Mouse (Mus musculus) hindbrain, embryonic 13.5 days (tissue): ENCODE measurements around the gene Adad1. TPM values are rescaled to one million over a fixed set of nuclear protein-coding genes. Genes with fewer than 3 reads are reported as not detected.

Experiments used
- polyA plus RNA-seq: library from polyadenylated mRNA; unstranded; fragments of >200 nt; fragmentation: Nextera tagmentation; extraction: Ambion mirVana; gene quantifications from 2 replicates; pipeline ENCODE4 v1.2.1, GENCODE M21; 2015

Adad1 gene
- polyA plus RNA-seq, 1 experiment from 2014 or later = 0.05 TPM

Other genes starting within 250 kb of the Adad1 start
- 62.9 and 66.7 TPM in 2 replicates for gene 4932438A13Rik, start 200.4 kb upstream of the Adad1 start, polyA plus RNA-seq
- gene Il2, start 62.4 kb downstream of the Adad1 start, polyA plus RNA-seq = 0.48 and 0.51 TPM in 2 replicates
- gene Il21, start 169.1 kb downstream of the Adad1 start, polyA plus RNA-seq = not detected in 2 replicates
- 5.3 and 5.4 TPM in 2 replicates for gene Bbs12, start 249.0 kb downstream of the Adad1 start, polyA plus RNA-seq
- gene Cetn4, start 249.2 kb downstream of the Adad1 start, polyA plus RNA-seq = 2.5 and 4.2 TPM in 2 replicates